Mouse (Mus musculus) lung, postnatal 0 days (tissue): Measurements from ENCODE around the gene Larp4.

Experiments
- CTCF ChIP-seq: IDR thresholded peaks from 2 replicates; pipeline ENCODE4 v1.5.1; 2016; ENCODE audit warnings: antibody characterized with exemption, mild to moderate bottlenecking
- EP300 ChIP-seq: IDR thresholded peaks from 2 replicates; pipeline ENCODE4 v1.6.1; 2016; ENCODE audit warnings: antibody characterized with exemption, mild to moderate bottlenecking, control low read depth

DNA sequence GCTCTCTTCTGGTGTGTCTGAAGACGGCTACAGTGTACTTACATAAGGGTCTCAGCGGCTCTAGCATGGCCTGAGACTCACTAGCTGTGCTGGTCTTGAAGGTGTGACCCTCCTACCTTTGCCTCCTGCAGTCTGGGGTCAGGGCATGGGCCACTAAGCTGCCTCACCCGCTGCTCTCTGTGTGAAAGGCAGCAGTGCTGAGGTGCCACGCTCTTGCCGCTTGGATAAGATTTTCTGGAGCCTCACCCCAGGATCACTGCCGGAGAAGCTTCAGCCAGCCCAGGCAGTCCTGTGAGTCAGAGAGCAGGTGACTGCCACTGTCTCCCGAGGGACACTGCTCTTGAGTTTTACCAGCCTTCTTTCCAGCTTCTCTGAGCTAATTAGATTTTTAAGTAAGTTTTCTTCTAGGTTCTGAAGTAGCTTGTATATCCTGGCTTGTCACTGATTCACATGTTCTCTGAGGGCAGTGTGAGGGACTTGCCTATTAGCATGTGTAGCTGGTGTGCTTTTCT, 86.6 kb downstream of the Larp4 start:
- TF ChIP-seq EP300 (no peak), CTCF (no peak)
